Mouse (Mus musculus) erythroblast, embryonic 14.5 days (primary cell): ENCODE measurements around the gene Zfand3.

ENCODE experiments used
- GATA1 ChIP-seq: IDR thresholded peaks from 2 replicates; pipeline ENCODE4 v1.6.1; 2012; ENCODE audit warnings: low read length, inconsistent platforms, mixed read lengths
- TAL1 ChIP-seq: IDR thresholded peaks from 3 replicates; pipeline ENCODE4 v1.6.1; 2012; ENCODE audit warnings: low read length, inconsistent platforms, mixed read lengths

- TF ChIP-seq GATA1: no peak
- no peak for TF ChIP-seq TAL1
Measured at GRCm38 (mm10) chr17:30118036-30118435, 113.5 kb downstream of the Zfand3 start.
